Mouse (Mus musculus) stomach, embryonic 15.5 days (tissue): ENCODE data around the gene Ciapin1. TPM values are rescaled to one million over a fixed set of nuclear protein-coding genes. Genes with fewer than 3 reads are reported as not detected.
A peak's percentile ranks its signal among the peaks of the same experiment; 100 is the strongest.

Experiments
- ATAC-seq: fragments of 200-750 bp; cut with Nextera tagmentation; 2 replicates; pipeline ENCODE4 v1.8.0; 2017; ENCODE audit warnings: low read depth, moderate number of reproducible peaks, moderate TSS enrichment; ENCODE audit not compliant: insufficient read depth, low FRiP score
- H3K27ac ChIP-seq: fragments of 300-500 bp; sonication (generic); 2 replicates; pipeline ENCODE4 v1.5.1; 2015; ENCODE audit warnings: mild to moderate bottlenecking, inconsistent platforms
- H3K27me3 ChIP-seq: fragments of 300-500 bp; sonication (generic); replicated peaks from 2 replicates; pipeline ENCODE4 v1.6.1; 2015; ENCODE audit warnings: inconsistent platforms
- H3K36me3 ChIP-seq: fragments of 300-500 bp; sonication (generic); 2 replicates; pipeline ENCODE4 v1.6.1; 2015; ENCODE audit warnings: inconsistent platforms
- H3K4me1 ChIP-seq: fragments of 300-500 bp; sonication (generic); 2 replicates; pipeline ENCODE4 v1.6.1; 2015; ENCODE audit warnings: inconsistent platforms
- H3K4me2 ChIP-seq: fragments of 300-500 bp; sonication (generic); 2 replicates; pipeline ENCODE4 v1.6.1; 2015; ENCODE audit warnings: mild to moderate bottlenecking, inconsistent platforms
- H3K4me3 ChIP-seq: fragments of 300-500 bp; sonication (generic); replicated peaks from 2 replicates; pipeline ENCODE4 v1.5.1; 2015; ENCODE audit warnings: inconsistent platforms
- H3K9ac ChIP-seq: fragments of 300-500 bp; sonication (generic); 2 replicates; pipeline ENCODE4 v1.6.1; 2015; ENCODE audit warnings: inconsistent platforms
- H3K9me3 ChIP-seq: fragments of 300-500 bp; sonication (generic); 2 replicates; pipeline ENCODE4 v1.6.1; 2016; ENCODE audit warnings: inconsistent platforms
- WGBS: fragments of 180-500 bp; shearing (Covaris S2); methylation state at CpG from one replicate; pipeline ENCODE4 v1.1.7; 2015; 5-methylcytosine and 5-hydroxymethylcytosine counted together
- polyA plus RNA-seq: library from polyadenylated mRNA; unstranded; fragments of >200 nt; fragmentation: Nextera tagmentation; extraction: Ambion mirVana; gene quantifications from 2 replicates; pipeline ENCODE4 v1.2.1, GENCODE M21; 2015

Gene Ciapin1
- polyA plus RNA-seq, 1 experiment from 2014 or later = 89.4 TPM

DNA sequence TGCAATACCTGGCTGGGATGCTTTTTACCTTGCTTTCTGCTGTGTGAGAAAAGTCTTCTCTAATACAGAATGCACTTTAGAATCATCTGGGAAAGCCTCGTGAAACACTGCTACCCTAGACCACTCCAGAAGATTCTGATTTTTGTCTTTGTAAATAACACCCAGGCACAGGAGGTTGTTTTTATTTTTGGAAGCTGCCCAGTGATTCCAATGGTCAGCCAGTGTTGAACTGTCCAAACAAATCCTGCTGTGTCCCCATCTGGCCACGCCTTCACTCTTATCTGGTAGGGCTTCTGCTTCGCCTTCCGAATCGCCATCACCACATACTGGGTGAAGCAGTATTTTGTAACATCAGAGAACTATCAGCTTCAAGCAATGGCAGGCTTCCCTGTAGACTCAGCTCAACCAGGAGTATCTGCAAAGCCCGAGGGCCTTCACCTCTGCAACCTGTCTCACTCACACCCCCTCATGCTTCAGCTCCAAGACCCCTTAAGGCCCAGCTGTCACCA, 18.4 kb downstream of the Ciapin1 start:
- WGBS = 69% methylated on average over 6 of the region's 6 CpGs

DNA sequence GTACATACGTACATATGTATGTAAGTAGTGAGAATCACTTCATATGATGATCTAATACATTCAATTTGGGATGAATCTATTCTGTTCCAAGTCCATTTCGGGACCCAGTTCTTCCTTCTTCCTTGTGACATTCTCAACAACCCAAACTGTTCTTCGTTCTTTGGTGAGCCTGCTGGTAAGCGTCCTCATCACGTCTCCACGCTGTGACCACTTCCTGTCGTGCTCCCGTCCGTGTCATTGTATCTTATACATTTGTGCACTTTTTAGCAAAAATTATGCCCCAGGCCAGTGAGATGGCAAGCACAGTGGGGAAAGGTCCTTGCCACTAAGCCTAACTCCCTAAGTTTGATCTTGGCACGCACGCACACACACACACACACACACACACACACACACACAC, 20.2 kb downstream of the Ciapin1 start:
- Histone ChIP-seq H3K27me3 (no peaks in the 10 kb centered on the region), H3K4me3 (no peak overlapping the region), H3K9ac (no peak overlapping the region), H3K9me3 (no peaks in the 10 kb centered on the region), H3K36me3 (peaks cover 15% of the 10 kb centered on the region; the same call in 1 of the 2 replicates), H3K4me2 (no peak overlapping the region), H3K27ac (no peak overlapping the region), H3K4me1 (no peaks in the 10 kb centered on the region)
- 79% methylated on average over 10 of the region's 11 CpGs for WGBS
- ATAC-seq = no peak

More for the DNA sequence above, 18.4 kb downstream of the Ciapin1 start:
- Histone ChIP-seq H3K27me3 (no peaks in the 10 kb centered on the region), H3K4me1 (no peaks in the 10 kb centered on the region), H3K9ac (no peak overlapping the region), H3K9me3 (no peaks in the 10 kb centered on the region), H3K27ac (no peak overlapping the region), H3K4me3 (no peak overlapping the region), H3K4me2 (no peak overlapping the region), H3K36me3 (peaks cover 29% of the 10 kb centered on the region; the same call in 1 of the 2 replicates)
- no peak; the same call in 1 of the 2 replicates for ATAC-seq

DNA sequence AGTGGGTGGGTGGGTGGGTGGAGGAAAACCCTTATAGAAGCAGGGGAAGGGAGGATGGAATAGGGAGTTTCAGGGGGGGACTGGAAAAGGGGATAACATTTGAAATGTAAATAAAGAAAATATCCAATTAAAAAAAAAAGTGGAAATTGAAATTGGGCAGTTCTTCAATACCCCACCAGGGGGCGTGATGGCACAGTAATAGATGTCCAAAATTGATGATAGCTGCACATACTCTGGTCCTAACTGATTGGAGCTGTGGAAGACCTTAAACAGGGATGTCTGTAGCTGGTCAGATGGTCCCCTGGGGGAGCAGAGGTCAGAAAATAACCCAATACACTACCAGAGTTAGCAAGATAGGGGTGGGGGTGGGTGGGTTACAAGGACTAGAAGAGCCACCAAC, 23.6 kb downstream of the Ciapin1 start:
- Histone ChIP-seq H3K4me2 (no peak overlapping the region), H3K27me3 (no peaks in the 10 kb centered on the region), H3K4me3 (no peak overlapping the region), H3K9me3 (no peaks in the 10 kb centered on the region), H3K27ac (no peak overlapping the region), H3K36me3 (no peaks in the 10 kb centered on the region), H3K9ac (no peak overlapping the region), H3K4me1 (0 out of 2 replicates have a peak, but pooled peaks cover 3% of the 10 kb centered on the region)
- 0% methylated on average over 1 of the region's 1 CpGs for WGBS
- ATAC-seq = no peak

DNA sequence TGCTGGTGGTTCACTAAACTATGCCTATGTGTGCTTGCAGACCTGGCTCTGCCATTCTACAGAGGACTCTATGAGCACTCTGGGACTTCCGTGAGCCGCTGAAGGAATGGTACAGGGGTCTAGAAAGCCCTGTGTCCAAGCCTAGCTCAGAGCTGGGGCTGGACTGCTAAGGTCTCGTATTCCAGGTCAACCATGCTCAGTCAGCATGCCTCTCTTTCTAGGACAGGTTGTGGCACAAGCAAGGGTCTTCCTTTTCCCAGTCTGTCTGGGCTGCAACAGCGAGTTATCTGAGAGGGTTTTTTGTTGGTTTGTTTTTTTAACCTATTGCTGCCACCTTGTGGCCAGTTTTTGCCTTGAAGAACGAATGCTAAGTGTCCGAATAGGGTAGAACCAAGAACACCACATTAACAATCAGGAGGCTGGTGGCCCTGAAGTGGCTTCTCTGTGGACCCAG, 25.5 kb downstream of the Ciapin1 start:
- Histone ChIP-seq H3K4me3 (no peak overlapping the region), H3K4me1 (0 out of 2 replicates have a peak, but pooled peaks cover 3% of the 10 kb centered on the region), H3K4me2 (peak overlapping the region; percentile 41; the same call in 1 of the 2 replicates), H3K27ac (no peak overlapping the region), H3K9me3 (no peaks in the 10 kb centered on the region), H3K36me3 (no peaks in the 10 kb centered on the region), H3K27me3 (no peaks in the 10 kb centered on the region), H3K9ac (no peak overlapping the region)
- 31% methylated on average over 6 of the region's 6 CpGs for WGBS
- ATAC-seq = peak; percentile 64; the same call in 1 of the 2 replicates

DNA sequence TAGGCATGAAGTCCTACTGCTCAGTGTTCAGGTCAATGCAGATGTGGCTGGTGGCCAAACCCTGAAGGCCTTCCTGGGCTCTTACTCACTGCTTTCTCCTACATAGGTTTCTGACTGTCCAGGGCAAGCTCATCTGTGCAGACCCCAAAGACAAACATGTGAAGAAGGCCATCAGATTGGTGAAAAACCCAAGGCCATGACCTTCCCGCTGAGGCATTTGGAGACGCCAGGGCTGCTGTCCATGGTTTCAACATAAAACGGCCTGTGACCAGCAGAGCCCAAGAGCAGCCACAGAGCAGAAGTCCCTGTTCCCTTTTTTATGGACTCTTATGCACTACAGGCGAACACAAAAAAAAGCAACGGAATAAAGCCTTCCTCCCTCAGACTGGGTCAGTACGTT, 26.5 kb downstream of the Ciapin1 start:
- H3K9me3 ChIP-seq = no peaks in the 10 kb centered on the region
- no peak overlapping the region for H3K4me2 ChIP-seq
- no peak for ATAC-seq
- H3K27me3 ChIP-seq = no peaks in the 10 kb centered on the region
- H3K9ac ChIP-seq = no peak overlapping the region
- WGBS = 65% methylated on average over 6 of the region's 6 CpGs
- H3K4me1 ChIP-seq = 0 out of 2 replicates have a peak, but pooled peaks cover 3% of the 10 kb centered on the region
- H3K27ac ChIP-seq = no peak overlapping the region
- H3K4me3 ChIP-seq = no peak overlapping the region
- no peaks in the 10 kb centered on the region for H3K36me3 ChIP-seq

DNA sequence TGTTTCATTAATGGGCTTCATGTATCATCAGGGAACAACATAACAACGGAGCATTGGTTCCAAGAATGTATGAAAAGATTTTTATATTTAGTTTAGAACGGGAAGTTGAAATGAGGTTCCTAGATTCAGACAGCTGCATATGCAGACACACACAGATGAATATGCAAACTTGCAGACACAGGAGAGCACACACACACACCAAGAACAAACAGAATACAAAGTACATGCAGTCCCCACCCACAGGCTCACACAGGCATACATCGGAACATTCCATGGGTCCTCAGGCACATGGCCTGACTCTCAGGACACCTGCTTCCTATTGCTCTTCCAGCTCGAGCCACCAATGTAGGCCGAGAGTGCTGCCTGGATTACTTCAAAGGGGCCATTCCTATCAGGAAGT, 27.3 kb downstream of the Ciapin1 start:
- Histone ChIP-seq H3K27ac (no peak overlapping the region), H3K4me3 (no peak overlapping the region), H3K27me3 (no peaks in the 10 kb centered on the region), H3K4me1 (0 out of 2 replicates have a peak, but pooled peaks cover 3% of the 10 kb centered on the region), H3K9ac (no peak overlapping the region), H3K36me3 (no peaks in the 10 kb centered on the region), H3K4me2 (no peak overlapping the region), H3K9me3 (no peaks in the 10 kb centered on the region)
- no peak for ATAC-seq
- WGBS = 71% methylated on average over 5 of the region's 5 CpGs

DNA sequence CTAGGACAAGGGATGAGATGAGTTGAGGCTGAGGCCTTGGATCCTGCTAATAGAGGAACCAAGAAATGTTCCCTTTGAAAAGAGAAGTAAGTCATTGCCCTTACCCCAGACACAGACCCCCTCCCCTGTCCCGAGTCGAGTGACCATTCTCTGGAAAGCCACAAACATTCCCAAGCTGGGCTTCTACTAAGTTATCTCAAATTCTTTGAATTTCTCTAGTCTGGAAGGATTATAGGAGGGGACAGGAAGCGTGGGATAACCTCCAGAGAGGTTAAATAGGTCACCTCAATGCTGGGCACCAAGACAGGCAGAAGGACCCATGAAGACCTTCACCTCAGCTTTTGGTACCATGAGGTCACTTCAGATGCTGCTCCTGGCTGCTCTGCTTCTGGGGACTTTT, 28.0 kb downstream of the Ciapin1 start, which contains the start of gene Ccl17:
Gene Ccl17 (plus strand): TSS at position 301 of the 400 bp plus-strand sequence.
- 51% methylated on average over 3 of the region's 3 CpGs for WGBS
- H3K4me3 ChIP-seq = no peak within 1 kb of the TSS
- no peaks in the 10 kb centered on the region for H3K36me3 ChIP-seq
- no peak for ATAC-seq
- 0 out of 2 replicates have a peak, but pooled peaks cover 3% of the 10 kb centered on the region for H3K4me1 ChIP-seq
- H3K4me2 ChIP-seq = no peak within 1 kb of the TSS
- H3K27me3 ChIP-seq = no peaks in the 10 kb centered on the region
- H3K9me3 ChIP-seq = no peaks in the 10 kb centered on the region
- no peak within 1 kb of the TSS for H3K27ac ChIP-seq
- no peak within 1 kb of the TSS for H3K9ac ChIP-seq

DNA sequence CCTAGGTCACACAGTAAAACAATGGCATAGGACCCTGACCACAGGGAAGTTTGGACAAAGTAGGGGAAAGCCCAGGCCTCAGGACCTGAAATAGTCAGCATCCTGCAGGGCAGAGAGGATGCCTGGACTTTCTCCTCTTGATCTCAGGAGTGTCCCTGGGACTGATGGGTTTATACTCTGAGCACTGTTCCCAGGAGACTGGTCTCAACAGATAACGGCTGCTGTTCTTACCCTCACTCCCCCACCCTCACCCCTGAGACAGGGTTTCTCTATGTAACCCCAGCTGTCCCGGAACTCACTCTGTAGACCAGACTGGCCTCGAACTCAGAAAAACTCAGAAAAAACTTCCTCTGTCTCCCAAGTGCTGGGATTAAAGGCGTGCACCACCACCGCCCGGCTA, 29.8 kb downstream of the Ciapin1 start:
- Histone ChIP-seq H3K9ac (no peak overlapping the region), H3K4me3 (no peak overlapping the region), H3K9me3 (no peaks in the 10 kb centered on the region), H3K27me3 (no peaks in the 10 kb centered on the region), H3K36me3 (no peaks in the 10 kb centered on the region), H3K4me2 (no peak overlapping the region), H3K4me1 (0 out of 2 replicates have a peak, but pooled peaks cover 3% of the 10 kb centered on the region), H3K27ac (no peak overlapping the region)
- no peak for ATAC-seq
- 72% methylated on average over 6 of the region's 6 CpGs for WGBS

DNA sequence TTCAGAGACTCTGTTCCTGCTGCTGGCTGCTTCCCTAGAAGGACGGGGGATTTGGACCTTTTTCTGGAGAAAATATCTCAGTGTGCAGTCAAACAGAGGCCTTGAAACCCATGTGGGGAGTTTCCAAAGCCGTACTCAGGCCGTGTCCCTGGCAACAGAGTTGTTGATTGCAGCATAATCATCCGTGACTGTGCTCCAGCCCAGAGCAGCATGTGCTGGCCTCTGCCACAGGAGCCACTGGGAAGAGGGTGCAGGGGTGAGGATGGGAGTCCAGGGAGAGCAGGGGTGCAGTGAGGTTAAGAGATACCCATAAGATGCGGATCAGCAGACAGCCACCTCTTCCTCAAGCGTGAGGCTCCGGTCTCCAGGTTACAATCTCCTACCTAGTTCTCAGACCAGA, 30.7 kb downstream of the Ciapin1 start:
- no peak overlapping the region for H3K27ac ChIP-seq
- no peak overlapping the region for H3K9ac ChIP-seq
- H3K4me1 ChIP-seq = 0 out of 2 replicates have a peak, but pooled peaks cover under 1% of the 10 kb centered on the region
- ATAC-seq = no peak
- no peak overlapping the region for H3K4me3 ChIP-seq
- H3K36me3 ChIP-seq = no peaks in the 10 kb centered on the region
- no peaks in the 10 kb centered on the region for H3K27me3 ChIP-seq
- no peak overlapping the region for H3K4me2 ChIP-seq
- no peaks in the 10 kb centered on the region for H3K9me3 ChIP-seq
- 65% methylated on average over 7 of the region's 7 CpGs for WGBS

DNA sequence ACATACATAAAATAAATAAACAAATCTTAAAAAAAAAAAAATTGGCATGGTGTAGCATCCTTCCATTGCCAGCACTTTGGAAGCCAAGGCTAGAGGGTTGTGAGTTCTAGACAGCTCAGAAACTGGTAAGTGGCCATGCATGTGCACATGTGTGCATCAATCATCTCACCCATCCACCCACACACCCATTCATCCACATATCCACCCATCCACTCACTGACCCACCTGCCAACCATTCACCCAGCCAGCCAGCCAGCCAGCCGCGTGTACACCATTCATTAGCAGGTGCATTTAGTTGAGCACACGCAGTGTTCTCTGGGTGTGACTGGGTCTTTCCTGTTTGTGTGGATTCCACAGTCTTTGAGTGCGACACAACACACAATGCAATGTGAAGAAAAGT, 32.3 kb downstream of the Ciapin1 start:
- ATAC-seq = no peak
- Histone ChIP-seq H3K4me3 (no peak overlapping the region), H3K4me1 (no peaks in the 10 kb centered on the region), H3K9ac (no peak overlapping the region), H3K27me3 (no peaks in the 10 kb centered on the region), H3K4me2 (no peak overlapping the region), H3K27ac (no peak overlapping the region), H3K36me3 (no peaks in the 10 kb centered on the region), H3K9me3 (no peaks in the 10 kb centered on the region)
- WGBS = 69% methylated on average over 4 of the region's 4 CpGs

DNA sequence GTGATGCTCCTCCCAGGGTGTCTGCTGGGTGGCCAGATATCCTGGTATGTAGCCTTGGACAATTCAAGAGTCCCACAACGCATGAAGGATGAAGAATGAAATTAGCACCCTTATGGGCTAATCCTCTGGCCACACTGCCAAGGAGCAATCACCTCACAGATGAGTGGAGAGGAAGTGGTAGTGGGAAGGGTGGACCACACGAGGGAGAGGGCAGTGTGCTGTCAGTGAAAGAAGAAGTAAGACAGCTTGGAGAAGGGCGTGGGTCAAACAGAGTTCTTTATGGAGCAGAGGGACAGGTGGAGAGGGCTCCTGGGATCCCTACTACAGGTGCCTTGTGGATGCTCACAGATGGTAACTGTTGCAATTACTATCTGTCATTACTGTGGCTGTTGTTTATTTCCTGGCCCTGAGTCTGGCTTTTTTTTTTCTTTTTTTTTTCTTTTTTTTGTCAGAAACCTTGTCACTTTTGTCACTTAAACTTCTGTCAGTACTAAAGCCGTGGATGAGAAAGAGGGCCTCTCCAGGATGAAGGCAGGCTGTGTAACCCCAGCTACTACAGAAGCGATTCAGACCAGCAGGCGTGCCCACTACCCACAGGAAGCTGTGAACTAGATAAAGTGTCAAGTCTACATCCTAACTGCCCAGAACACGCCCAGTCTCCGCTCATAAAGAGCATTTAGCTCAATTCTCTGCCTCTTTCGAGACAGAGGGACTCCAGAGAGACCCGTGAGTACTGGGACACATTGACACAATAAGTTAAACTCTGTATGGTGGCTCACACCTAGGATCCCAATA, 33.4 kb downstream of the Ciapin1 start:
- WGBS = 61% methylated on average over 10 of the region's 10 CpGs
- no peak overlapping the region for H3K27ac ChIP-seq
- H3K9ac ChIP-seq = no peak overlapping the region
- H3K4me3 ChIP-seq = no peak overlapping the region
- H3K4me2 ChIP-seq = no peak overlapping the region
- no peak for ATAC-seq
- no peaks in the 10 kb centered on the region for H3K9me3 ChIP-seq
- H3K36me3 ChIP-seq = no peaks in the 10 kb centered on the region
- H3K4me1 ChIP-seq = no peaks in the 10 kb centered on the region
- H3K27me3 ChIP-seq = no peaks in the 10 kb centered on the region

DNA sequence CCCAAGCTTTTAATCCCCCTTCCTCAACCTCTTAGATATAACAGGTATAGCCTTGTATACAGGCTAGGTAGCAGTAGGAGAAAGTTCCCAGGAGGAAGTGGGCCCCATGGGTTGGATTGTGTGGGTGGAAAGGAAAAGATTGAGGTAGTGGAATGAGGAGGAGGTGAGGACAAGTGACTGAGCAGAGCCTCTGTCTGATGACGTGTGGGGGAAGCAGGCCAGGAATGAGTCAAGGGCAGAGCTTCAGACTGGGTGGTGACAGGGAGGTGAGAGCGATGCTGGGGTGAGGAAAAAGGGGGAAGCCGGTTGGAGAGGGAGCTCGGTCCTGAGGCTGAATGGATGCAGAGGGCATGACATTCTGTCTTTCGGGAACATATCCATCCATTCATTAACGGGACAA, 34.6 kb downstream of the Ciapin1 start:
- Histone ChIP-seq H3K4me1 (no peaks in the 10 kb centered on the region), H3K4me2 (no peak overlapping the region), H3K27ac (no peak overlapping the region), H3K36me3 (no peaks in the 10 kb centered on the region), H3K9ac (no peak overlapping the region), H3K9me3 (no peaks in the 10 kb centered on the region), H3K4me3 (no peak overlapping the region), H3K27me3 (no peaks in the 10 kb centered on the region)
- 66% methylated on average over 6 of the region's 6 CpGs for WGBS
- ATAC-seq = no peak
